Mouse (Mus musculus) mammary gland, adult 2 months (tissue): ENCODE data around the gene Esrrb. TPM values are rescaled to one million over a fixed set of nuclear protein-coding genes. Genes with fewer than 3 reads are reported as not detected.

Source experiments
- polyA plus RNA-seq: library from polyadenylated mRNA; depleted of rRNA; stranded (reverse); fragments of >200 nt; gene quantifications from 2 replicates; pipeline ENCODE4 v1.2.3, GENCODE M21; 2012; ENCODE audit warnings: low replicate concordance; rRNA removed

Gene Esrrb
- polyA plus RNA-seq, result 1.7 and 2.7 TPM in 2 replicates

GRCm38 (mm10) chr12:86360696-86361631 is at the start of gene Esrrb:
Esrrb (plus strand) TSS chr12:86361117.

Other genes starting within 250 kb of the Esrrb start
- 10.5 and 11.1 TPM in 2 replicates for gene Gpatch2l, start 119.3 kb upstream of the Esrrb start, polyA plus RNA-seq